Mouse (Mus musculus) ES-E14 (cell line): Measurements from ENCODE around the gene Cntnap2.

Experiments
- HCFC1 ChIP-seq: IDR thresholded peaks from 2 replicates; pipeline ENCODE4 v1.6.1; 2012; ENCODE audit warnings: low read length, inconsistent platforms, borderline replicate concordance; ENCODE audit not compliant: insufficient read depth
- MAFK ChIP-seq: IDR thresholded peaks from 2 replicates; pipeline ENCODE4 v1.6.1; 2014; ENCODE audit warnings: mild to moderate bottlenecking, low read depth, low read length, inconsistent platforms; ENCODE audit not compliant: insufficient read depth
- ZC3H11A ChIP-seq: IDR thresholded peaks from 2 replicates; pipeline ENCODE4 v1.6.1; 2012; ENCODE audit warnings: low read depth, mild to moderate bottlenecking, inconsistent platforms, low read length, borderline replicate concordance

GRCm38 (mm10) chr6:45938263-45938662, 879.1 kb downstream of the Cntnap2 start:
- no peak for TF ChIP-seq HCFC1
- TF ChIP-seq MAFK, result no peak
- no peak for TF ChIP-seq ZC3H11A
